Mouse (Mus musculus): Measurements from ENCODE around the gene 2310030G06Rik. TPM values are rescaled to one million over a fixed set of nuclear protein-coding genes. Genes with fewer than 3 reads are reported as not detected.
A peak's percentile ranks its signal among the peaks of the same experiment; 100 is the strongest.

2310030G06Rik gene
- polyA plus RNA-seq, 1 experiment from 2014 or later = 9.2 TPM

DNA sequence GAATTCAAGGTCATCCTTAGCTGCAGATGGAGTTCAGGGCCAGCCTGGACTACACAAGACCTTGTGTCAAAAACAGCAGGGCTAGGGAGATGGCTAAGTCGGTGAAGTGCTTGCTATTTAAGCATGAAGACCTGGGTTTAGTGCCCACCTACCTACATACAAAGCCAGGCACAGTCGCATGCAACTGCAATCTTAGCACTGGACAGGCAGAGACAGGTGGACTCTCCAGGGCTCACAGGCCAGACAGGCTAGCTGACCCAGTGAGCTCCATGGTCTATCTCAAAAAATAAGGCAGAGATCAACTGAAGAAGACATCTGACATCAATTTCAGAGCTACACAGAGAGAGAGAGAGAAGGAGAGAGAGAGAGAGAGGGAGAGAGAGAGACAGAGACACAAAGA is 22.2 kb downstream of the 2310030G06Rik start:
- Histone ChIP-seq H3K4me2 (no peak overlapping the region), H3K9me3 (replicated peaks) (no peaks in the 10 kb centered on the region), H3K27ac (peak overlapping the region; percentile 95), H3K9ac (no peak overlapping the region), H3K27me3 (no peaks in the 10 kb centered on the region), H3K36me3 (no peaks in the 10 kb centered on the region), H3K4me1 (replicated peaks) (peaks cover 56% of the 10 kb centered on the region), H3K4me3 (no peak overlapping the region)
- WGBS = 68% methylated on average over 2 of the region's 2 CpGs
- no peak for ATAC-seq (replicated peaks; ENCODE audit: insufficient number of reproducible peaks, insufficient read depth, low FRiP score, low read depth)

DNA sequence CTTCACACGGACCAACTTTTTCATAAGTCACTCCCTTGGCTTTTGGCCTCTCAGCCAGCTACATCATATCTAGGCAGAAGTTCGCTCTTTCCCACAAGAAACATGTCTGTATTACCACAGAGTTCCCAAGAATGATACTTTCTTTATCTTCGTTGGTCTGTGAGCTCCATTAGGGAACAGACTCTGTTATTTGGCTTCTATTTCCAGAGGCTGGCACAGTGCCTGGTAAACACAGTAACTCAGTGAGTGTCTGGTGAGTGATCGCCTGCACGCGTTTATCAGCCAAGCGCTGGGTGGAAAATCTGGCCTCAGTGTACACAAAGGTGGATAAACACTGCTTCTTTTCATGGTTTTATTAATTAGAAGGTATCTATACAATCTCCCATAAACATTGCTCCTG is 22.9 kb downstream of the 2310030G06Rik start:
- H3K4me2 ChIP-seq = peak overlapping the region; percentile 63
- WGBS = 14% methylated on average over 7 of the region's 7 CpGs
- H3K27ac ChIP-seq = peak overlapping the region; percentile 95
- no peaks in the 10 kb centered on the region for H3K9me3 ChIP-seq (replicated peaks)
- peak overlapping the region; percentile 26 for H3K4me3 ChIP-seq
- H3K36me3 ChIP-seq = no peaks in the 10 kb centered on the region
- ATAC-seq (replicated peaks; ENCODE audit: insufficient number of reproducible peaks, insufficient read depth, low FRiP score, low read depth) = peak; percentile 20; the same call in 1 of the 2 replicates
- peaks cover 56% of the 10 kb centered on the region for H3K4me1 ChIP-seq (replicated peaks)
- peak overlapping the region; percentile 34; the same call in 1 of the 2 replicates for H3K9ac ChIP-seq
- no peaks in the 10 kb centered on the region for H3K27me3 ChIP-seq

DNA sequence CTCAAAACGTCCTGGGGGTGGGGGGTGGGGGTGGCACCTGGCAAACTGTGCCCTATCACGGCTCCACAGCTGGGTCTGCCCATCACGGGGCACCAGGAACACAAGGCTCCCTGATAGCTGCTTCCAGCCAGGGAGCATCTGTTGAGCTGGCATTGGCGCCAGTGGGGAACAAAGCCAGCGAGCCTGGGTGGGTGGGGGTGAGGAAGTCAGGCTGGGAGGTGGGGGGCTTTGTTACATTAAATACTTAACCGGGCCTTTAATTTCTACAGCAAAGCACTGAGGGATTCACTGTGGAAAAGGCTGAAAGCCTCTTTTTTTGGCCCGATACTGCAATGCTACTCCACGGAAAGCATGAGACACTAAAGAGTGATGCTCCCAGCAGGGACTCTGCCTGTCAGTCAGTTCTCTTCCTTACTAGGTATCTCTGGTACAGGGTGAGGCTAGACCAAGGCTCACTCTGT is 23.9 kb downstream of the 2310030G06Rik start:
- ATAC-seq (replicated peaks; ENCODE audit: insufficient number of reproducible peaks, insufficient read depth, low FRiP score, low read depth) = no peak
- H3K36me3 ChIP-seq = no peaks in the 10 kb centered on the region
- peaks cover 56% of the 10 kb centered on the region for H3K4me1 ChIP-seq (replicated peaks)
- H3K9me3 ChIP-seq (replicated peaks) = no peaks in the 10 kb centered on the region
- 30% methylated on average over 8 of the region's 8 CpGs for WGBS
- peak overlapping the region; percentile 95 for H3K27ac ChIP-seq
- no peak overlapping the region for H3K9ac ChIP-seq
- peak overlapping the region; percentile 63 for H3K4me2 ChIP-seq
- no peaks in the 10 kb centered on the region for H3K27me3 ChIP-seq
- H3K4me3 ChIP-seq = no peak overlapping the region; the same call in 1 of the 2 replicates

DNA sequence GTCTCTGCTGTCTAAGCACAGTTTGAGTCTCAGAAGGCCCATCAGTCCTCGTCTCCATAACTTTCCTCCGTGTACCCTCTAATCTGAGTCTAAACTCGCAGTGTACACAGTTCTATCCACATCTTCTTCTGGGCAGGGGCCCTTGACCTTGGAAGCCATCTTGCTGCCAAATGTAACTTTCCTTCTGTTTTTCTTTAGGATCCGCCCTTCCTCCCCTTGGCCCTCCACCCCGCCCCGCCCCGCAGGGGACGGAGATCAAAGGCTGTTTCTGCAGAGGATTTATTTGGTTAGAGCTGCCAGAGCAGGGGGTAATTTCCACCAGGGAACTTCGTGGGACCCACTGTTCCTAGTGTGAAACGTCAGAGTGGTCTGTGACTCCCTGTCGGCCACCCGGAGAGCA is 25.3 kb downstream of the 2310030G06Rik start:
- no peak overlapping the region for H3K4me2 ChIP-seq
- H3K36me3 ChIP-seq = no peaks in the 10 kb centered on the region
- H3K9ac ChIP-seq = no peak overlapping the region
- no peaks in the 10 kb centered on the region for H3K27me3 ChIP-seq
- H3K4me1 ChIP-seq (replicated peaks) = peaks cover 42% of the 10 kb centered on the region
- ATAC-seq (replicated peaks; ENCODE audit: insufficient number of reproducible peaks, insufficient read depth, low FRiP score, low read depth) = no peak
- no peak overlapping the region; the same call in 1 of the 2 replicates for H3K27ac ChIP-seq
- 41% methylated on average over 12 of the region's 12 CpGs for WGBS
- no peak overlapping the region for H3K4me3 ChIP-seq
- H3K9me3 ChIP-seq (replicated peaks) = no peaks in the 10 kb centered on the region

DNA sequence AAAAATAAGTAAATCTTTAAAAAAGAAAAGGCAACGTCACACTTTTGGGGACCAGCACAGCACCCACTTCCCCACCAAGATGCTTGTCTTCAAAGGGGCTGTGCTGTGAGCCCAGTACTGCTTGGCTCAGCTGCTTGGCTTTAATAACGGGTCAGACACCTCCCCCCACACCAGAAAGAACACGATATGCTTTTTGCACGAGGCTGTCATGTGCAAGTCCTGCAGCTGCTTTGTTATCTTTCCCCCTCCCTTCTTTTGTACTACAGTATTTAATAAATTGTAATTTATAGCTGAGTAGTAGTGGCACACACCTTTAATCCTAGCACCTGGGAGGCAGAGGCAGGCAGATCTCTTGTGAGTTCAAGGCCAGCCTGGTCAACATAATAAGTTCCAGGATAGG is 27.5 kb downstream of the 2310030G06Rik start:
- ATAC-seq (replicated peaks; ENCODE audit: insufficient number of reproducible peaks, insufficient read depth, low FRiP score, low read depth) = no peak
- peaks cover 24% of the 10 kb centered on the region for H3K4me1 ChIP-seq (replicated peaks)
- no peak overlapping the region for H3K27ac ChIP-seq
- no peaks in the 10 kb centered on the region for H3K36me3 ChIP-seq
- no peak overlapping the region for H3K9ac ChIP-seq
- no peaks in the 10 kb centered on the region for H3K9me3 ChIP-seq (replicated peaks)
- no peaks in the 10 kb centered on the region for H3K27me3 ChIP-seq
- WGBS = 56% methylated on average over 4 of the region's 4 CpGs
- H3K4me2 ChIP-seq = no peak overlapping the region
- no peak overlapping the region for H3K4me3 ChIP-seq

DNA sequence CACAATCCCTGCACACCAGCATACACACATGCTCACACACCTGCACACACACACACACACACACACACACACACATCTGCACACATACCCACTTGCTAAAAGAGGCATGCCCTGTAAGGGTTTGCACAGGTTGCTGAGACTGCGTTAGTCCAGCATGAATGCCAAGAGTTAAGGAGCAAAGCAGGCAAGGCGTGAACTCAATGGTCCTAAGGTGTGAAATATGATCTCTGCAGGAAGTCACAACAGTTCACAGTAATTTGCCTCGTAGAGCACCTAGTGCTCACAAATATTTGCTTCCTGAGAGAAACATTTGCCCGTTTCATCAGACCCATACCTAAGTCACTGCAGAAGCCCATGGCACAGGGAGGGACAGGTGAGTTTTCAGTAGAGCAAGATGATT is 32.1 kb downstream of the 2310030G06Rik start:
- no peak for ATAC-seq (replicated peaks; ENCODE audit: insufficient number of reproducible peaks, insufficient read depth, low FRiP score, low read depth)
- 56% methylated on average over 4 of the region's 4 CpGs for WGBS
- no peak overlapping the region for H3K4me2 ChIP-seq
- no peak overlapping the region for H3K4me3 ChIP-seq
- H3K9me3 ChIP-seq (replicated peaks) = no peaks in the 10 kb centered on the region
- H3K27me3 ChIP-seq = no peaks in the 10 kb centered on the region
- no peak overlapping the region for H3K27ac ChIP-seq
- H3K4me1 ChIP-seq (replicated peaks) = no peaks in the 10 kb centered on the region
- H3K9ac ChIP-seq = no peak overlapping the region
- peaks cover 2% of the 10 kb centered on the region; the same call in 1 of the 2 replicates for H3K36me3 ChIP-seq

DNA sequence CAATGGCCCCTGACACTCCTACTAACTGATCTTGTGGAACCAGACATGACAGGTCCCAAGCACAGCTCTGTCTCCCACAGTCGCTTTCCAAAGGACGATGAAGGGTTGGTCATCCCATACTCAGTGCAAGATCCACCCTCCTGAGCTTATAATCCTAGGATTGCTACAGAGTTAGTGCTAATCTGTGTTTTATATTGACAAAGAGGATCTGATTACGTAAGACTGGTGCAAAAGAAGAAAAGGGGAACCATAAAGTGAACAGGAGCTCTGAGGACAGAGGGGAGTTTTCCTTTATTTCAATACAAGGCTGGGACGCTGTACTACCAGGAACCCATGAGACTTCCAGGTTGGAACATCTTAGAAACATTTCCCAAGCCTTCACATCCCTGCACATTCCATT is 35.0 kb downstream of the 2310030G06Rik start:
- Histone ChIP-seq H3K36me3 (peaks cover 2% of the 10 kb centered on the region; the same call in 1 of the 2 replicates), H3K27me3 (no peaks in the 10 kb centered on the region), H3K9ac (no peak overlapping the region), H3K4me3 (no peak overlapping the region), H3K4me2 (no peak overlapping the region), H3K9me3 (replicated peaks) (no peaks in the 10 kb centered on the region), H3K4me1 (replicated peaks) (no peaks in the 10 kb centered on the region), H3K27ac (no peak overlapping the region)
- 74% methylated on average over 4 of the region's 4 CpGs for WGBS
- no peak for ATAC-seq (replicated peaks; ENCODE audit: insufficient number of reproducible peaks, insufficient read depth, low FRiP score, low read depth)

DNA sequence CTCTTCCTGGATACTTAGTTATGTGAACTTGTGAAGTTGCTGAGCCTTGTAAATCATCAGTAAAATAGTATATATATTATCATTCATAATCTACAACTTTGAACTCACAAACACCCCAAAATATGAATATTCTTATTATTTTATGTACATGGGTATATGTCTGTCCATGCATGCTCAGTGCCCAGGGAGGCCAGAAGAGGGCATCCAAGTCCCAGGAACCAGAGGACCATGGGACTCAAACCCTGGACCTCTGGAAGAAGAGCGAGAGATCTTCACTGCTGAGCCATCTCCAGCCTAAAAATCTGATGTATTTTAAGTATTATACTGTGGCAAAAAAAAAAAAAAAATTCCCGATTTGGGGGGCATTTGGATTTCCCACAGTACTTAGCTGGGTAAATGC is 37.2 kb downstream of the 2310030G06Rik start:
- H3K27me3 ChIP-seq = no peaks in the 10 kb centered on the region
- H3K9ac ChIP-seq = no peak overlapping the region
- H3K4me3 ChIP-seq = no peak overlapping the region
- H3K9me3 ChIP-seq (replicated peaks) = no peaks in the 10 kb centered on the region
- H3K4me2 ChIP-seq = no peak overlapping the region
- ATAC-seq (replicated peaks; ENCODE audit: insufficient number of reproducible peaks, insufficient read depth, low FRiP score, low read depth) = no peak
- H3K4me1 ChIP-seq (replicated peaks) = 0 out of 2 replicates have a peak, but pooled peaks cover 4% of the 10 kb centered on the region
- H3K36me3 ChIP-seq = peaks cover 2% of the 10 kb centered on the region; the same call in 1 of the 2 replicates
- H3K27ac ChIP-seq = no peak overlapping the region
- WGBS = 20% methylated on average over 2 of the region's 2 CpGs

DNA sequence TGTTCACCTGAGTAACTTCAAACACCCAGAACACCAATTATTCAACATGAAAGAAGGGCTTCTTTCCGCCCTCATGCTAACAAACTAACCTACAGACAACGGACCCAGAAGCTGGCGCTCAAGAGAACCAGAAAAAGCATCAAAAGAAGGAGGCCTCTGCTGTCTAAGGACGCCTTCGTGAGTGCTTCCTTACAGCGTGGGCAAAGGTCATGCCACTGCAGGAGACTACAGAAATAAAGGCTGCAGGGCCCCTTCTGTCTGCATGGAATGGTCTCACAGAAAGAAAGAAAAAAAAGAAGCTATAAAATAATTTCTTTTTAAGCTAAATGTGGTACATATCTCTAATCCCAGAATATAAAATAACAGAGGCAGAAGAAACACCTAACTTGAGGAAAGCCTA is 41.4 kb downstream of the 2310030G06Rik start:
- H3K9me3 ChIP-seq (replicated peaks) = no peaks in the 10 kb centered on the region
- WGBS = 70% methylated on average over 6 of the region's 6 CpGs
- ATAC-seq (replicated peaks; ENCODE audit: insufficient number of reproducible peaks, insufficient read depth, low FRiP score, low read depth) = no peak
- H3K4me3 ChIP-seq = no peak overlapping the region
- peaks cover 9% of the 10 kb centered on the region for H3K4me1 ChIP-seq (replicated peaks)
- peaks cover 9% of the 10 kb centered on the region; the same call in 1 of the 2 replicates for H3K27me3 ChIP-seq
- no peak overlapping the region for H3K27ac ChIP-seq
- no peak overlapping the region for H3K4me2 ChIP-seq
- peaks cover 8% of the 10 kb centered on the region; the same call in 1 of the 2 replicates for H3K36me3 ChIP-seq
- no peak overlapping the region for H3K9ac ChIP-seq

DNA sequence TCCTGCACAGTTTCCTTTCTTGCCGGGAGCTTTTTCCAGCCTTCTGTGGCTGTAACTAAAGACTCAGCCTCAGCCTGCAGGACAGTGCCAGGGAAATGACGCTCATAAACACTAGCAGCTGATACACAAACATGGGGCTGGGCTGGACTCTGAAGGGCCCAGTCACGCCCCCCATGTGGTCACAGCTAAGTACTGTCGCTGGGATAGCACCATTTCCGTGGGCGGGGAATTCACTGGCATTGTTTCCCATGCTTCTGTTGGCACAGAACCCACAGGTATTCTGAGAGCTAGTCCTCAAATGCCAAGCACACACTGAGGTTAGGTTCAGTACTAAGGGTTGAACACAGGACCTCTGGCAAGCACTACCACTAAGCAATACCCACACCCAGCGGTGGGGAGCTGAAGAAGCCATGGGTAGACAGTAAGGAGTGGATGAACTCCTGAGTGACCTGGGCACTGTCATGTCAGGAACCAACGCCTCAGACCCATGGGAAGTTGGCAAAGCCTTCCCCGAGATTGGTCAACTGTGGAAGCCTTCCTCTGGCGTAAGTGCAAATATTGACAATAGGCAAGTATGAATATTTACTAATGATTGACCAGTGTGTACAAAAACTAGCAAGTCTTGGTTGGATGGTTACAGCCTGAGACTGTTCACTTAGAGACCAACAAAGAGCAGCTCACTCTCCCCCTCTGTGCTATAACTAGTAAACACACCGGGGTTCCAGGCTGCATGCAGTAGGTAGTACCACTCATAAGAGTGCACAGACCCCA is 45.2 kb downstream of the 2310030G06Rik start:
- Histone ChIP-seq H3K4me3 (no peak overlapping the region), H3K4me2 (peak overlapping the region; percentile 15; the same call in 1 of the 2 replicates), H3K4me1 (replicated peaks) (peaks cover 32% of the 10 kb centered on the region), H3K9ac (no peak overlapping the region), H3K27ac (peak overlapping the region; percentile 53), H3K9me3 (replicated peaks) (no peaks in the 10 kb centered on the region), H3K36me3 (peaks cover 8% of the 10 kb centered on the region; the same call in 1 of the 2 replicates), H3K27me3 (peaks cover 14% of the 10 kb centered on the region; the same call in 1 of the 2 replicates)
- 53% methylated on average over 11 of the region's 11 CpGs for WGBS
- ATAC-seq (replicated peaks; ENCODE audit: insufficient number of reproducible peaks, insufficient read depth, low FRiP score, low read depth) = peak; percentile 53; the same call in 1 of the 2 replicates

DNA sequence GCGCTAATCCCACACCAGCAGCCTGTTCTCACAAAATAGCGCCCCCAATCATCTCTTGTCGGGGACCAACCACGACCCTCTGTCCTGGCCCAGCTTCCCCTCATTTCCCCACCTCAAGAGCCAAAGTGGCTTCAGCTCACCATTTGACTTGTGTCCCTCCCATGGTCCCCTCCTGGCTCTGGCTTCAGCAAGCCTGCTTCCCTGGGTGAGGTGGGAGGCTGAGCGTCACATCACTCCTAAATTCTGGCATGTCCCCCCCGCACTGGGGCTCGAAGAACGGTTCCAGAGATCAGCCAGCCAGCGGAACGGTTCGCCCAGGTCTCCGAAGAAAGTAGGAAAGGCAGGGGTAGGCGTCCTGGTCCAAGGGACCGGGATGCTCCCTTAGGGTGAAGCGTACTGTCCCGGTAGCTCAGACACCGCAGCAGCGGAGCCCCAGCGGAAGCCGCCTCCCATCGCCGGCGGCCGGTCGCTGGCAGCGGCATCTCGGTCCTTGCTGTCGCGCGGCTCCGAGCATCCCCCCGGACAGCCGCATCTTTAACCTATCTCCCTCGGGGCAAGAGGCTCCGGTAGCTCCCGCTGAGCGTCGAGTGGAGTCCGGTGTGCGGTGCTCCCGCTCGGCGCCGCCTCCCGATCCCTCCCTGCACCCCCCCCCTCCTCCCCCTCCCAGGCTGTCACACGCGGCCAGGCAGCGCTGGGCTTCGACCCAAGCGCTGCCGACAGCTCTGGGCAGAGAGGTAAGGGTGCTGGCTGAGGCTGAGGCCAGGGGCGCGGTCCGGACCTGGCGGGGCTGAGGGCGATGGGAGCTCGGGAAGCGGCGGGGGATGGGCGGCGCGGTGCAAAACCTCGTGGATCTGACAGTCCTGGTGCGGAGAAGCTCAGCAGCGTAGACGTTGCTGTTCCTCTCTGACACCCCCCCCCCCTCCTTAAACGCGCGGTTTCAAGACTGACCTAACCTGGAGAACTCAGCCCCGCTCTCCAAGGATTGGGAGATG is 47.6 kb downstream of the 2310030G06Rik start:
- H3K27ac ChIP-seq = 0 out of 2 replicates have a peak overlapping the region, but pooled peaks have one; percentile 24
- H3K9me3 ChIP-seq (replicated peaks) = no peaks in the 10 kb centered on the region
- ATAC-seq (replicated peaks; ENCODE audit: insufficient number of reproducible peaks, insufficient read depth, low FRiP score, low read depth) = peak; percentile 32; the same call in 1 of the 2 replicates
- peak overlapping the region; percentile 58 for H3K9ac ChIP-seq
- H3K27me3 ChIP-seq = peaks cover 14% of the 10 kb centered on the region; the same call in 1 of the 2 replicates
- peak overlapping the region; percentile 99 for H3K4me2 ChIP-seq
- H3K4me3 ChIP-seq = peak overlapping the region; percentile 65
- WGBS = under 1% methylated on average over 70 of the region's 70 CpGs
- H3K4me1 ChIP-seq (replicated peaks) = peaks cover 28% of the 10 kb centered on the region
- H3K36me3 ChIP-seq = peaks cover 16% of the 10 kb centered on the region
